Mouse (Mus musculus): ENCODE measurements at regions not wholly inside any gene's neighbourhood (a gene's known extent, or its start where the extent isn't known, plus 50 kb on each side); places are given as distances from the start of the nearest gene placed in this dataset.

DNA sequence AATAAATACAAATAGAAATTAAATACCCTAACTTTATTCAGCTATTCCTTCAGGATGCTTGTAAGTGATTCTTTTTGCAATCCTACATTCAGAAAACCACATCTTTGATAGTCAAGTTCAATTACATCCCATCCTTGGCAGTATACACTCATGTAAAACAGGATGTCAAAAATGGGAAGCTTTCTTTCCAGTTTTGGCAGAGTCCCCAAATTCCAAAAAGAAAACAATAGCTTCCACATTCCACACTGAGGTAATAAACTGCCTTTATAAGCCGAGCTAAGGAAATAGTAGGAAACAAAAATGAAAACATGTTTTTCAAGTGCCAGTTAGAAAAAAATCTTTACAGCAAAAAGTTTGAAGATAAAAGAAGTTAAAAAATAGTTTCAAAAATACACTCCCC is 57.7 kb upstream of the Meox2 start:
- TF ChIP-seq MYC (IDR thresholded peaks at IDR 0.05; ENCODE audit: low read depth, low read length), result no peak
- TF ChIP-seq JUND (IDR thresholded peaks at IDR 0.05; ENCODE audit: low read depth, low read length), result no peak
- TF ChIP-seq NRF1 (IDR thresholded peaks at IDR 0.05; ENCODE audit: insufficient read depth, low read depth, low read length, poor library complexity, severe bottlenecking), result no peak
- Histone ChIP-seq H3K4me3 (ENCODE audit: control insufficient read depth in 1 of 2, insufficient read depth in 1 of 2, low read depth in 2 of 2, low read length in 2 of 2) (no peak overlapping the region), H3K9ac (ENCODE audit: control insufficient read depth, low read depth, low read length, poor library complexity, severe bottlenecking) (no peak overlapping the region), H3K27me3 (ENCODE audit: control insufficient read depth in 1 of 2, insufficient read depth in 2 of 2, low read length in 2 of 2) (peaks cover 0 to 2% of the 10 kb centered on the region in 2 experiments; a peak in 1 of 4 replicates), H3K36me3 (ENCODE audit: control insufficient read depth in 1 of 2, insufficient read depth in 2 of 2, low read length in 2 of 2) (no peaks in the 10 kb centered on the region), H3K79me2 (ENCODE audit: control insufficient read depth, insufficient read depth, low read length, poor library complexity) (no peaks in the 10 kb centered on the region), H3K27ac (ENCODE audit: control insufficient read depth, low read depth, low read length) (no peak overlapping the region), H3K9me3 (replicated peaks; ENCODE audit: insufficient read depth, low read length) (no peaks in the 10 kb centered on the region), H3K4me1 (ENCODE audit: control insufficient read depth in 1 of 2, insufficient read depth in 2 of 2, low read length in 2 of 2) (no peaks in the 10 kb centered on the region)
- no peak for DNase-seq (ENCODE audit: low read depth, low spot score)

DNA sequence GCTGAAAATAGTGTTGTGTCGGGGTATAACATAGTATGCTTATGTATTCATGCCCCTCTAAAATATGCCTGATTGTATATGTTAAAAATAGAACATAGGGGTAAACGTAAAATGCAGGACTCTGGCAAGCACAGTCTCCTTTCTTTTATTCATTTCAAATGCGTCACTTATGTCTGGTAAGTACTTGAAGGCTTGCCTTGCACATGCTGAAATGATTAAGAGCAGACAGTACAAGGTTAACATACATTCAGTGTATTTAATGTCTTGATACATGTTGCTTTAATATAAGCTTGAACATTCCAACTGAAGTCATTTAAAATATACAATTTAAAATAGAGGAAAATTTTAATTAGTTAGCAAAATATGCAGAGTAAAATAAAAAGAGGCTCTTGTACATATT is 50.9 kb upstream of the Meox2 start:
- Histone ChIP-seq H3K4me3 (ENCODE audit: control insufficient read depth in 1 of 2, insufficient read depth in 1 of 2, low read depth in 2 of 2, low read length in 2 of 2) (no peak overlapping the region), H3K27ac (ENCODE audit: control insufficient read depth, low read depth, low read length) (no peak overlapping the region), H3K27me3 (ENCODE audit: control insufficient read depth in 1 of 2, insufficient read depth in 2 of 2, low read length in 2 of 2) (no peaks in the 10 kb centered on the region), H3K4me1 (ENCODE audit: control insufficient read depth in 1 of 2, insufficient read depth in 2 of 2, low read length in 2 of 2) (no peaks in the 10 kb centered on the region), H3K9me3 (replicated peaks; ENCODE audit: insufficient read depth, low read length) (no peaks in the 10 kb centered on the region), H3K9ac (ENCODE audit: control insufficient read depth, low read depth, low read length, poor library complexity, severe bottlenecking) (no peak overlapping the region), H3K36me3 (ENCODE audit: control insufficient read depth in 1 of 2, insufficient read depth in 2 of 2, low read length in 2 of 2) (no peaks in the 10 kb centered on the region), H3K79me2 (ENCODE audit: control insufficient read depth, insufficient read depth, low read length, poor library complexity) (no peaks in the 10 kb centered on the region)
- TF ChIP-seq TCF12 (IDR thresholded peaks at IDR 0.05; ENCODE audit: low read depth, low read length) (no peak), MYC (IDR thresholded peaks at IDR 0.05; ENCODE audit: low read depth, low read length) (no peak), ZNF384 (IDR thresholded peaks at IDR 0.05; ENCODE audit: low read depth, low read length) (no peak), NELFE (IDR thresholded peaks at IDR 0.05; ENCODE audit: low read depth, low read length) (no peak), EP300 (IDR thresholded peaks at IDR 0.05; ENCODE audit: low read depth in 1 of 2, low read length in 2 of 2) (no peak), CHD2 (IDR thresholded peaks at IDR 0.05; ENCODE audit: low read length) (no peak), ZC3H11A (IDR thresholded peaks at IDR 0.05; ENCODE audit: low read depth, low read length) (no peak), RCOR1 (IDR thresholded peaks at IDR 0.05; ENCODE audit: low read depth, low read length) (no peak)
- no peak for DNase-seq (ENCODE audit: low read depth, low spot score)
